Mouse (Mus musculus) MEL (cell line): Measurements from ENCODE around the gene Thg1l. TPM values are rescaled to one million over a fixed set of nuclear protein-coding genes. Genes with fewer than 3 reads are reported as not detected.

Experiments used
- polyA plus RNA-seq, 2 experiments: library from polyadenylated mRNA; stranded (reverse) in 1 of 2; unstranded in 1 of 2; fragments of >175 nt in 1 of 2; fragments of >200 nt in 1 of 2; gene quantifications; 2 replicates each; pipeline versions ENCODE4 v1.2.1 to v1.2.4; 2012; ENCODE audit warnings: low replicate concordance in 2 of 2, low read depth in 1 of 2; ENCODE audit not compliant: insufficient read length in 2 of 2, insufficient read depth in 1 of 2, missing spikeins in 1 of 2
- total RNA-seq: library from RNA; depleted of rRNA; stranded (reverse); fragments of 300-350 nt; gene quantifications from 2 replicates; pipeline ENCODE4 v1.2.3, GENCODE M21; 2012; rRNA removed

Thg1l gene
- total and polyA plus RNA-seq, 3 experiments: 65.8 to 569 (median 77.5) TPM

Other genes starting within 250 kb of the Thg1l start
- 89.8 and 102 TPM in 2 replicates for gene Clint1, start 103.4 kb downstream of the Thg1l start, total RNA-seq
- gene Clint1, start 103.4 kb downstream of the Thg1l start, polyA plus RNA-seq: 100 to 1,000 TPM in 1 of 2 experiments, 10 to 100 TPM in 1; 58.5 to 184 TPM
- 22.3 and 22.8 TPM in 2 replicates for gene Lsm11, start 10.6 kb downstream of the Thg1l start, total RNA-seq
- gene Lsm11, start 10.6 kb downstream of the Thg1l start, polyA plus RNA-seq: 10 to 100 TPM in 1 of 2 experiments, not detected in 1; 20.2 TPM
- gene Sox30, start 24.8 kb upstream of the Thg1l start, total RNA-seq: not detected in 2 replicates
- gene Sox30, start 24.8 kb upstream of the Thg1l start, polyA plus RNA-seq: not detected
- 3.9 and 6.8 TPM in 2 replicates for gene Gm12166, start 96.8 kb upstream of the Thg1l start, total RNA-seq
- gene Gm12166, start 96.8 kb upstream of the Thg1l start, polyA plus RNA-seq: 1 to 10 TPM in 1 of 2 experiments, not detected in 1; 4.1 TPM
- gene Adam19, start 100.5 kb upstream of the Thg1l start, total RNA-seq: 0.12 and 0.16 TPM in 2 replicates
- gene Adam19, start 100.5 kb upstream of the Thg1l start, polyA plus RNA-seq: under 1 TPM in 1 of 2 experiments, not detected in 1; 0.19 TPM
- not detected in 2 replicates for gene Nipal4, start 211.0 kb upstream of the Thg1l start, total RNA-seq
- gene Nipal4, start 211.0 kb upstream of the Thg1l start, polyA plus RNA-seq: not detected